Mouse (Mus musculus) olfactory bulb, adult 2 months (tissue): ENCODE measurements around the gene Pipox.

Source experiments
- CTCF ChIP-seq: fragments of 200-500 bp; IDR thresholded peaks from 2 replicates; pipeline ENCODE4 v1.5.1; 2012; ENCODE audit warnings: low read depth, mild to moderate bottlenecking, low read length, moderate library complexity; ENCODE audit not compliant: insufficient read depth
- POLR2A ChIP-seq: fragments of 200-500 bp; IDR thresholded peaks from 2 replicates; pipeline ENCODE4 v1.6.1; 2012; ENCODE audit warnings: mild to moderate bottlenecking, low read depth, low read length, moderate library complexity; ENCODE audit not compliant: insufficient read depth

GRCm38 (mm10) chr11:77908468-77908867 lies 14.6 kb upstream of the Pipox start:
- no peak for TF ChIP-seq CTCF
- no peak for TF ChIP-seq POLR2A
